Mouse (Mus musculus): Measurements from ENCODE around the gene Dnajb1.
A peak's percentile ranks its signal among the peaks of the same experiment; 100 is the strongest.
"Not testable (repeated sequence)": the region's sequence is repeated elsewhere in the genome, so short reads cannot be mapped to it uniquely, and the experiment has no call there.

The Dnajb1 gene

GRCm38 (mm10) chr8:83577384-83577791 lies 30.6 kb upstream of the Dnajb1 start:
- peak; percentile 73 for DNase-seq (ENCODE audit: extremely low read depth, low read depth, low spot score)

- no peak for DNase-seq (ENCODE audit: extremely low read depth, low read depth, low spot score)
Measured at GRCm38 (mm10) chr8:83578131-83579055, 29.6 kb upstream of the Dnajb1 start.

- DNase-seq (ENCODE audit: extremely low read depth, low read depth, low spot score), result no peak
Measured at GRCm38 (mm10) chr8:83579676-83580075, 28.3 kb upstream of the Dnajb1 start.

- no peak for DNase-seq (ENCODE audit: extremely low read depth, low read depth, low spot score)
Measured at GRCm38 (mm10) chr8:83580826-83581225, 27.2 kb upstream of the Dnajb1 start.

- DNase-seq (ENCODE audit: extremely low read depth, low read depth, low spot score), result no peak
Measured at GRCm38 (mm10) chr8:83582226-83582625, 25.8 kb upstream of the Dnajb1 start.

GRCm38 (mm10) chr8:83583236-83583635 lies 24.8 kb upstream of the Dnajb1 start:
- DNase-seq (ENCODE audit: extremely low read depth, low read depth, low spot score), result no peak

- DNase-seq (ENCODE audit: extremely low read depth, low read depth, low spot score), result no peak
Measured at GRCm38 (mm10) chr8:83584771-83585170, 23.2 kb upstream of the Dnajb1 start.

- DNase-seq (ENCODE audit: extremely low read depth, low read depth, low spot score), result no peak
Measured at GRCm38 (mm10) chr8:83585333-83585732, 22.7 kb upstream of the Dnajb1 start.

- no peak for DNase-seq (ENCODE audit: extremely low read depth, low read depth, low spot score)
Measured at GRCm38 (mm10) chr8:83587644-83588043, 20.3 kb upstream of the Dnajb1 start.

GRCm38 (mm10) chr8:83588886-83589285 lies 19.1 kb upstream of the Dnajb1 start:
- DNase-seq (ENCODE audit: extremely low read depth, low read depth, low spot score), result no peak

- DNase-seq (ENCODE audit: extremely low read depth, low read depth, low spot score), result no peak
Measured at GRCm38 (mm10) chr8:83590488-83591023, 17.4 kb upstream of the Dnajb1 start.

- peak; percentile 82 for DNase-seq (ENCODE audit: extremely low read depth, low read depth, low spot score)
Measured at GRCm38 (mm10) chr8:83592682-83593081, 15.3 kb upstream of the Dnajb1 start.

- DNase-seq (ENCODE audit: extremely low read depth, low read depth, low spot score), result no peak
Measured at GRCm38 (mm10) chr8:83593325-83594166, 14.4 kb upstream of the Dnajb1 start.

GRCm38 (mm10) chr8:83594167-83595049 lies 13.6 kb upstream of the Dnajb1 start:
- peak; percentile 91 for DNase-seq (ENCODE audit: extremely low read depth, low read depth, low spot score)

GRCm38 (mm10) chr8:83595050-83595345 lies 13.0 kb upstream of the Dnajb1 start:
- not testable (repeated sequence) for DNase-seq (ENCODE audit: extremely low read depth, low read depth, low spot score)

- DNase-seq (ENCODE audit: extremely low read depth, low read depth, low spot score), result no peak
Measured at GRCm38 (mm10) chr8:83596369-83596768, 11.6 kb upstream of the Dnajb1 start.

GRCm38 (mm10) chr8:83598146-83598545 lies 9.8 kb upstream of the Dnajb1 start:
- DNase-seq (ENCODE audit: extremely low read depth, low read depth, low spot score), result no peak

- no peak for DNase-seq (ENCODE audit: extremely low read depth, low read depth, low spot score)
Measured at GRCm38 (mm10) chr8:83599814-83600213, 8.2 kb upstream of the Dnajb1 start.

GRCm38 (mm10) chr8:83602650-83603029 lies 5.4 kb upstream of the Dnajb1 start:
- no peak for DNase-seq (ENCODE audit: extremely low read depth, low read depth, low spot score)

GRCm38 (mm10) chr8:83608398-83608829 lies 421 bp downstream of the Dnajb1 start:
- DNase-seq (ENCODE audit: extremely low read depth, low read depth, low spot score), result no peak

GRCm38 (mm10) chr8:83609086-83609485 lies 1.1 kb downstream of the Dnajb1 start:
- no peak for DNase-seq (ENCODE audit: extremely low read depth, low read depth, low spot score)
